Mouse (Mus musculus): ENCODE data around the gene Phldb2.
A peak's percentile ranks its signal among the peaks of the same experiment; 100 is the strongest.

Phldb2 gene

DNA sequence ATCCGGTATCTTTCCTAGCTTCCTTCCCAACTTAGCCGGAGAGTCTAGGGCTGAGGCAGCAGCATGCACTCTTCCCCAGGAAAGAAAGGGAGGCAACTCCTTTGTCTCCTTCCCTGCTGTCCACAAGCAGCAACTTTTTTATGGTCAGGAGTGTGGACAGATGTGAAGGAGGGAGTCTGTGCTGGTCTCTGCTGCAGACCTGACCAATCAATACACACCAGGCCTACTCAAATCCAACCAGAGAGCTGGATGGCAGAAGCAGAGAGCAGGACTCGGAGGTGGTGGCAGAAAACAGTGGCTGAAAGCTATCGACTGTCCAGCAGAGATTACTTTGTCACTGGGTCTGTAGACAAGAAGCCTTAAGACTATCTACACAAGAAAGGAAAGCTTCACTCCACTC lies at the start of gene Phldb2:
Gene Phldb2, minus strand, starts transcription at position 205 of the 400 bp plus-strand sequence.
- no peak for DNase-seq

- DNase-seq = no peak
These were observed 48.3 kb upstream of the Phldb2 start for GRCm38 (mm10) chr16:46001550-46002166.

DNA sequence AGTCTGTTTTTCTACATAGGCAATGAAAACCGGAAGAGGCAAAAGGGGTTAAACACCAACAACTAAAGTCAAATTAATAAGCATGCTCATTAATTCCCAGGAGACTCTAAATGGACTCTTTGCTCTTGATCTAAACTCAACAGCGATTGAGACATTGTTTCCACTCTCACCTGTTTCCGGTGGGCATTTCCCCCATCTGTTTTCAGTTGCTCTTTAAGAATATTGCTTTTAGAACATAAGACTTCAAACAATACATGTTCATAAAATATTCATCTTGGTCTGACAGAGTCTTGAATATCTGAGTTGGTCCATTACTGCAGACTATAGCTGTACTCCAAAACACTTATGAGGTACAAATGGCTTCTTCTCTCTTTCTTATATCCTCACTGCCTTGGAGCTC lies 47.6 kb upstream of the Phldb2 start:
- DNase-seq = no peak

- DNase-seq = no peak
These were observed 46.2 kb upstream of the Phldb2 start for GRCm38 (mm10) chr16:45999374-46000191.

DNA sequence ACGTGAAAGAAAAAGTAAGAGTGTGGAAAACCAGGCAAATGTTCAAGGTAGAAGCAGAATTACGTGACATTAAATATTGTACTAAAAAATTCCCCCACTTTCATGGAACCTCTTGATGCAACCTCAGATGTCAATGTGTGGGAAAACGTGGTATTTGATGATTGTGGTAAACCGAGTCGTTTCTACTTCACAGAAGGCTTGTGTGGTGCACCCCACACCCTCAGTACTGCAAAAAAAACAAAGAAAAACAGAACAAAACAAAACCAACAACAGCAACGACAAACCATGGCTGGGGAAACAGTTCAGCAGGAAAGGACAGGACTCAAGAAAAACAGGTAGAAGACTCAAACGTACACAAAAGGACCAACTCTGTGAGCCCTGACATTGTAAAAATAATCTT lies 44.8 kb upstream of the Phldb2 start:
- DNase-seq = no peak

DNA sequence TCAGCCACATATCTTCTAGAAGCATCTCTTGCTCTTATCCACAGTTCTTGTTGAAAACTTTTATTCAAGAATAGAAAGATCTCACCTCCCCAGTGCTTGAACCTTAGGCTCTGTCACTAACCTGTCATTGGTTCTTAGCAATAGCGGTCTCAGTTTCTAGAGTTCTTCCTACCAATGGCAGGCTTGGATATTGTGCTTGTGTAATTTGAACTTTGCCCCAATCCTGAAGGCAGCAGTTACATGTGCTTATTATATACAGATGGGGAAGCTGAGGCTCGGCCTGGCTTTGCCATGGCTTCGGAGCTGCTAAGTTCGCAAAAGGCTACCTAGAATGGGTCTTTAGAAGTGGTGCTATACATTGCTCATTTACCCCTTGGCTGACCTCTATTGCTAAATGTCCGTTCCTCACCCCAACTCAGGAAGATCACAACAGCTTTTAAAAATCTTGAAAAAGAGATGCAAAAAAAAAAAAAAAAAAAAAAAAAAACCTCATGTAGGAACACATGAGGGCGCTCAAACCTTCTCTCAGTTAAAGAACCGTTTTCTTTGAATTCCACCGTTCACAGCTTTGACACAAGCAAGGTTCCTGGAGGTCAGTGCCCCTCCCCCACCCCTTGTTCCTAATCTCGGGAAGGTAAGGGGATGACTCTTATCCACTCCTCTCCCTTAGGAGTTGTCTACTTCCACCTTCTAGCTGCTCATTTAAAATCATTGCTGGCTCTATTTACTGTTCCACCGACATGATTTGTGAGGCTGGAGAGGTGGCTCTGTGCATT lies 37.7 kb upstream of the Phldb2 start:
- DNase-seq = no peak

DNA sequence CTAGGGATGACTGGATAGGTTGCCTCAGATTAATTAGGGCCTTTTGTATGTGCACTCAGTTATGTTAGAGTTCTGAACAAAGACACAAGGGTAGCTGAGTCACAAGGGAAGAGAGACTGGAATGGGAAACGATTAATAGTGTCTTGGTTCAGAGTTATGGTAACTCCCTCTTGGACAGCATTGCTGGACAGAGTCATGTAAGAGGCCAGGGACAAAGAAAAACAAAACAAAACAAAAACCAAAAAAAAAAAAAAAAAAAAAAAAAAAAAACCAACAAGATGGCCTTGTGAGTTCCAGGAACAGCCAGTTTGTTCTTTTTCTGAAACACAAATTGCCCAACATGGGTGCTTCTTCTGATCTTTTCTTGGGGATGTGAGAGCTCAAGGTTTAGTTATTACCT lies 32.8 kb upstream of the Phldb2 start:
- DNase-seq = no peak

- no peak for DNase-seq
These were observed 31.5 kb upstream of the Phldb2 start for GRCm38 (mm10) chr16:45984610-45985606.

- DNase-seq = no peak
These were observed 22.9 kb upstream of the Phldb2 start for GRCm38 (mm10) chr16:45976251-45976650.

- peak; percentile 47 for DNase-seq
These were observed 20.7 kb upstream of the Phldb2 start for GRCm38 (mm10) chr16:45973959-45974686.

DNA sequence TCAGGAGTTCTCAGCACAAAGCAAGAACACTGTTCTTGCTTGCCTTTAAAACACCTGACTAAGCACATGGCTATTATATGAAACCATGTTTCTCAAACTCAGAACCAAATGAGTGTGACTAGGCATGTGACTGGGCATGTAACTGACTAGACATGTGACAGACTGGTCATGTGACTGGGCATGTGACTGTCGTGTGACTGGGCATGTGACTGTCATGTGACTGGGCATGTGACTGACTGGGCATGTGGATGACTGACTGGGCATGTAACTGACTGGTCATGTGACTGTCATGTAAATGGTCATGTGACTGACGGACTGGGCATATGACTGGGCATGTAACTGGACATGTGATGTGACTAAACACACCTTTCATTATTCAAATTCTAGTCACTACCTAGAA lies 16.8 kb upstream of the Phldb2 start:
- no peak for DNase-seq

- DNase-seq = no peak
These were observed 15.3 kb upstream of the Phldb2 start for GRCm38 (mm10) chr16:45968716-45969115.

DNA sequence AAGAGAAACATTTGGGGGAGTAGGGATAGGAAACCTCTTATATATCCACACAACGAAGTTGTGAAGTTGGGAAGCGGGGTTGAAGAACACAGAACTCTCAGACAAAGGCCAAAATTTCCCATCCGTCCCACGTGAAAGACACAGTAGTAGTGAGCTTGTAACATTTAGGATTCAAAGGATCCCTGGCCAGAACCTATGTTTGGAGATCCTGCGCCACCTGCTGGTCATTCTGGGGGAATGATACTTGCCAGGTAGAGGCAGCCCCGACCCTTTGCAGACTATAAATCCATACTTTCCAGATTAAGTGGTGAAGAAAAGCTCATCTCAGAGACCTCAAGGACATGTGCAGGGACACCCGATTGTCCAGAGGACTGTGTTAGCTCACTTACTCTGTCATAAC lies 14.1 kb upstream of the Phldb2 start:
- DNase-seq = peak; percentile 88

- peak; percentile 51 for DNase-seq
These were observed 13.2 kb upstream of the Phldb2 start for GRCm38 (mm10) chr16:45966604-45967003.

- no peak for DNase-seq
These were observed 11.4 kb upstream of the Phldb2 start for GRCm38 (mm10) chr16:45964777-45965176.

GRCm38 (mm10) chr16:45963837-45964236 lies 10.4 kb upstream of the Phldb2 start:
- no peak for DNase-seq

- no peak for DNase-seq
These were observed 9.7 kb upstream of the Phldb2 start for GRCm38 (mm10) chr16:45963088-45963487.

- no peak for DNase-seq
These were observed 7.6 kb upstream of the Phldb2 start for GRCm38 (mm10) chr16:45960978-45961377.

DNA sequence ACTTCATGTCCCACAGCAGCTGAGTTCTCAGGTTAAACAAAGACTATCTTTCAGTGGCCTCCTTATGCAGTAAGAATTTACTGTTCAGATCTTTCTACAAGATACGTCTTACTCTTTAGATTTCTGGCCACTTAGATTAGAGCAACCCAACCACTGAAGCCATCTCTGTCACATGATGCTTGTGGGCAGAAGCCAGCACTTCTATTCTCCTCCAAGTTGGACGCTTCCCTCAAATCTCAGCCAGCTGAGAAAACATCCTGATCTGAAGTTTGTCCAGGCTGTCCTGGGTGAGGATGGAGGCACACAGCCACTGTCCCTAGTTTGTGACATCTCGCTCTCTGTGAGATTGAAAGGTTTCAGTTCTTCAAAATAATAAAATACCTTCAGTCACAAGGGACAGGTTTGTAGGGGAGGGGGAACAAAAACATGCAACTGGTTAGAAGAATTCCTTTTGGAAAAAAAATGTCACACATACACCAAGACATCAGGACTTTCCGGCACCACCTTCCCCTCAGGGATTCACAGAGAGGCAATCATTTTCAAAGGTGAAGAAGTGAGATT lies 3.1 kb upstream of the Phldb2 start:
- DNase-seq = no peak

DNA sequence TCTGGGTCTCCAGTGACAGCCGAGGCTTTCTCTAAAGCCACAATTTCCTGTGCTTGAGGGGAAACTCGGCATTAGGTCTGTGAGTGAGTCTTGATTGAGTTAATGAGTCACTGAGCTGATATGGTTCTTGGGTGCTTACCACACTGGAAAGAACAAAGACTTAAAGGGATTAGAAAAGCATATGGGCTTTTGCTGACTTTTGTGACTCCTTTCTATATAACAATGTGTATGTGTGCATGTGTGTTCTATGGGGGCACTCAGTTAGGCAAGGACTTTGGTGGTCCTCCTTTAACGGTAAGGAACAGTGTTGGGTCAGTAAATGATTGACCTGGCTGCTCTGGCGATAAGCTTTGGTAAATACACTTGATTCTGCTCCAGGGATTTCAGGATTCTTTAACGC lies 897 bp downstream of the Phldb2 start:
- no peak for DNase-seq

DNA sequence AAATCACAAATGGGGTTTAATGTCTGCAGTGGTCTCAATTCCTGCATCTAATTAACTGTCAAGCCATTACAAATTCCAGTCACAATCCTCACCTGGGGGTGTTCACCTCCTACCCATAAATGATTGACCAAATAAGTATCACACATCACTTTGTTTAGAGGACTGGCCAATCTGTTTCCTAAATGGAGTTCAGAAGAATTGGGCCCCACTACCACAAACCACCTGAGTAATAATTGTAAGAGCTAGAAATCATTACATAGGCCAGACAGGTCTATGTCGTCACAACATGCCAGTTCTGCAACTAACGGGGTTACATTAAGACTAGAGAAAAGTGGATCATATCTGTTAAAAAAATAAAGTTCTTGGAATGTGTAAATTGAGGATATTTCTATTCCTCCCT lies 1.4 kb downstream of the Phldb2 start:
- no peak for DNase-seq
